Mouse (Mus musculus) activated CD4-positive, CD25-positive, alpha-beta regulatory T cell, adult 4 months (primary cell): ENCODE measurements at regions not wholly inside any gene's neighbourhood (a gene's known extent, or its start where the extent isn't known, plus 50 kb on each side); places are given as distances from the start of the nearest gene placed in this dataset.

Source experiments
- ATAC-seq: one replicate; pipeline ENCODE4 v1.8.0; 2017

DNA sequence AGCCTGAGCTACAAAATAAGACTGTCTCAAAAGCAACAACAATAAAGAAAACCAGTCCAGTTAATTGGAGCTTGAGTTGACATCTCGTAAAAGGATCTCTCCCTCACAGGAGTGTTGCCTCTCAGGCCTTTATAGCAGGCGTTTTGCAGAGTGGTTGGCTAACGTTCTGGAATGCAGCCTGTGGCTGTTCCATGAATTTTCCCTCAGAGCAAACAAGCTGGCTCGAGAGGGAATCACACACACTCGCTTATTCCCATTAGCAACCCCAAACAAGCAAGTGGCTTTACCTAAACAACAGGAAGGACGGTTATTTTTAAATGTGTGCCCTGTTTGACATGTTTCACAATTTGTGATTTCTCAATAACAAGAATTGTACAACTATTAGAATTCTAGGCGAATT is 59.2 kb upstream of the Klf6 start:
- no peak for ATAC-seq

DNA sequence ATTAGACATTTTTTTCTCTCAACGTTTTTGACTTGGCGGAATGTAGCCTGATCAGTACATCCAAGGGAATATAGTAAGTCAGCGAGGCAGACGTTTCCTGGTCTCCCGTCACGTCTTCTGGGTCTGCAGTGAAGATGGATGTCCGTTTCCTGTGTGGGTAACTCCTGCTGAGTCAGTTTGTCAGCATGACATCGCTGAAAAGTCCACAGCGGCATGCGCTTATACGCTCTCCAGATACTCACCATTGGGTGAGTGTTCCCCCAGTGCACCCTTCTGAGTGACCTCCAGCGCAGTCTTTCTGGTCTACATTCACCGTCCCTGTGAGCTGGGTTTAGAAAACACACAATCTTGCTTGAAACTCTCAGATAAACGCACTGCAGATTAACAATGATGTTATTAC is 58.5 kb upstream of the Klf6 start:
- ATAC-seq: no peak

DNA sequence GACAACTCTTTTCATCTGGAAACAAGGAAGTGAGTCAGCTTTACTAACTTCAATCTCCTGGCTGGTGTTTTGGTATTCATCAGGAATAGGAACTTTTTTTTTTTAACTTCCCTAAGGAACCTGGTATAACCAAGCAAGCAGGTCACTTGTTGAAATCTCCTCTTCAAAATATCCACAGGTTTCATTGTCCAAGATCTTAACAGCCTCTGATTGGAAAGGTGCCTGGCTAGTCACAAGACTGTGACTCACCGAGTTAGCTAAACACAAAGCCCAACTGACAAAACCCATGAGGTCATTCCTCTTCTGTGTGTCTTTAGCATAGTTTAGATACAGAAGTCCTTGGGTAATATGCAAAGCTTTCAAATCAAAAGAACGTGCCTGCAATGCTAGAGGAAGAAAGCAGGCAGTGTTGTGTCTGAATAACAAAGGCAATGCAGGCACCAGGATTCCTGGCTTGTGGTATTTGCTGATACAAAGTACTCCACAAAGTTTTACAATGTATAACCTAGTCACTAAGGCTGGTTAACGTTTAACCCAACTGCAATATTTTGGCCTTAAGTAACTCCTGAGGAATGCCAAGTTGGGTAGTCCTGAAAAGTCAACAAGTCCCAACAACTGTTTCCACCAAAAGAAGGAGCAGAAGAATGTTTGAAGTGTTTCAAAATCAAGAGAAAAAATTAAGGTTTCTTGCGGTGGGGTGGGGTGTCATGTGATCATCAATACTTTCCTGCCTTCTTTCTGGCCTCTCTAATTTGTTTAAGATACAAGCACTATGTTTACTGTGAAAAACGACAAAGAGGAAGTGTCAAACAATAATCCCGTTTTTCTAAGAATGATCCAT is 57.5 kb upstream of the Klf6 start:
- ATAC-seq: peak; percentile 17

- no peak for ATAC-seq
Measured at GRCm38 (mm10) chr13:5804381-5804941, 56.8 kb upstream of the Klf6 start.

DNA sequence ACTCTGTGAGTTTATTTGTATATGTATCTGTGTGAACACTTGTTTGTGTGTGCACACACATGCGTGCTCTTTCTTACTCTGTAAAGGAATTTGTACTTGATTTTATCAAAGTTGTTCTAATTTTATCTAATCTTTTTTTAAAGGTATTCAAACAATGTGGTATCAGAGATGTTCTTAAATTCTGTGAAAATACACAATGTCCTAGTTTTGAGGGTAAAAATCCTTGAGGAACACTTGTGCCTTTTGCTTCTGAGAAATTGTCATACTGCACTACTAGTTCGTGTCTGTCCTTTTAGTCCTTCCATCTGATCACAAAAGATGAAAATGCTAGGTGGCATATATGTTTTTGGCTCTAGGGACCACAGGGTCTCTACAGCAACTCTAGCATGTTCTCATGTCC is 52.9 kb upstream of the Klf6 start:
- ATAC-seq: no peak
